Mouse (Mus musculus): ENCODE measurements around the gene Gm49322.
"Not testable (repeated sequence)": the region's sequence is repeated elsewhere in the genome, so short reads cannot be mapped to it uniquely, and the experiment has no call there.

Gm49322 gene

DNA sequence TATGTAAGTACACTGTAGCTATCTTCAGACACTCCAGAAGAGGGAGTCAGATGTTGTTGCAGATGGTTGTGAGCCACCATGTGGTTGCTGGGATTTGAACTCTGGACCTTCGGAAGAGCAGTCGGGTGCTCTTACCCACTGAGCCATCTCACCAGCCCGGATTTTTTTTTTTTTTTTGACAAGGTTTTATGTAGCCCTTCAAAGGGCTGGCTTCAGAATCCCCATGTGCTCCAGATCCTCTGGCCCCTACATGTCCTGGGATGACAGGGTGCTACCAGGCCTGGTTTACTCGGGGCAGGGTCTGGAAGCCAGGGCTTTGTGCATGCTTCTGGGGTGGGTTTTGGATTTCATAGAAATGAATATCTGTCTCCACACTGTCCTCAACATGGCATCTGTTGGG, at the start of gene Gm49322:
Gene Gm49322 (plus strand): TSS at position 301 of the 400 bp plus-strand sequence.
- peaks cover 55% of the 10 kb centered on the region for H3K36me3 ChIP-seq (ENCODE audit: insufficient read depth, low read length)
- H3K4me3 ChIP-seq (replicated peaks; ENCODE audit: low read length), result peak within 1 kb of the TSS; percentile 84
- H3K27me3 ChIP-seq (ENCODE audit: insufficient read depth, low read length); H3K9me3 ChIP-seq (ENCODE audit: low read length): not testable (repeated sequence)
- peaks cover 80% of the 10 kb centered on the region for H3K4me1 ChIP-seq (replicated peaks; ENCODE audit: low read depth, low read length)

DNA sequence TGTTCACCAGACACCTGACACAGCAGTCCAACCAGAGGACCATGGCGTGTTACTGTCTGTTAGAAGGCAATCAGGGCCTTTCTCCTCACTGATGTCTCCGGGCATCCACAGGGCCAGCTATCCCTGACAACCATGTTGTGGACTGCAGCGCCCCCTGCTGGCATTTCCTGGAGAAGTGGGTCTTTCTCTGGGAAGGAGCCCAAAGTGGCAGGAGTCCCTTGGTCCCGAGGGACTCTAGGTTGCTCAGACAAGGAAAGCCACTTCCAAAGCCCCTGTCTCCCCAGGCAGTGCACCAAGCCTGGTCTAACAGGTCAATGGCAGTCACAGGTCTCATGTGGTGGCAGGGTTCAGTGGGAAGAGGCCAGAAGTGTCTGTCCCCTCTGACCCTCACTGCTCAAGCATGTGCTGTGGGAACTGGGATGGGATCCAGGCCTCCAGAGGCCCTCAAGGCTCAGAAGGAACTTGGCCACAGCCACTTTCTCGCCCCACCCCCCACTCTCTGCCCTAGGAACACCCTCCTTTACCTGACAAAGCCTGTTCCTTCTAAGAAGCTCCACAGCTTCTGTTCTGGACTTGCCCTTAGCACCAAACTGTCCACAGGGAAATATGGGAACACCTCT, 48.4 kb upstream of the Gm49322 start:
- H3K36me3 ChIP-seq (ENCODE audit: insufficient read depth, low read length), result peaks cover 47% of the 10 kb centered on the region
- H3K4me1 ChIP-seq (replicated peaks; ENCODE audit: low read depth, low read length), result peaks cover 78% of the 10 kb centered on the region
- no peaks in the 10 kb centered on the region for H3K27me3 ChIP-seq (ENCODE audit: insufficient read depth, low read length)
- H3K4me3 ChIP-seq (replicated peaks; ENCODE audit: low read length), result peak overlapping the region; percentile 20; the same call in 1 of the 2 replicates
- H3K9me3 ChIP-seq (ENCODE audit: low read length), result no peaks in the 10 kb centered on the region
- TF ChIP-seq POU5F1 (IDR thresholded peaks at IDR 0.05; ENCODE audit: borderline replicate concordance, low read length), result no peak
- TF ChIP-seq NANOG (IDR thresholded peaks at IDR 0.05; ENCODE audit: borderline replicate concordance, low read length), result no peak
- peak; percentile 75 for TF ChIP-seq CTCF (conservative IDR thresholded peaks at IDR 0.05; ENCODE audit: low read length)

DNA sequence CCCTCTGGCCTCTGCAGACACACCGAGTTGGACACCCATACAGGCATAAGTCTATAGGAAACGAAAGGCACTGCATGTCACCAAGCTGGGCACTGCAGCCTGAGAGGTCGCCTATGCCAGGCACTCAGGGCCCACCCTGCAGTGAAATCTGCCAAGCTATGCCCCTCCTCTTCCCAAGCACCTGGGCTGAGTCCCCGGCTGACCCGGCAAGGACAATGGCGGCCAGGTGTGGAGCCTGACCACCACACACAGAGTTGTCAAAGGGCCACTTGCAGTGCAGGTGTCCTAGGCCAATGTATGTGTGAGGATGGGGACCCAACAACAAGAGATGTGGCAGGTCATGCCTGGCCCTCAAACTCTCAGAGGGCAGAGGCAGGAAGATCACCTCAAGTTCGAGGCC, 46.4 kb upstream of the Gm49322 start:
- TF ChIP-seq POU5F1 (IDR thresholded peaks at IDR 0.05; ENCODE audit: borderline replicate concordance, low read length), result no peak
- TF ChIP-seq NANOG (IDR thresholded peaks at IDR 0.05; ENCODE audit: borderline replicate concordance, low read length), result no peak
- TF ChIP-seq CTCF (conservative IDR thresholded peaks at IDR 0.05; ENCODE audit: low read length), result no peak
- peaks cover 67% of the 10 kb centered on the region for H3K4me1 ChIP-seq (replicated peaks; ENCODE audit: low read depth, low read length)
- H3K4me3 ChIP-seq (replicated peaks; ENCODE audit: low read length), result no peak overlapping the region
- no peaks in the 10 kb centered on the region for H3K9me3 ChIP-seq (ENCODE audit: low read length)
- H3K27me3 ChIP-seq (ENCODE audit: insufficient read depth, low read length), result no peaks in the 10 kb centered on the region
- peaks cover 39% of the 10 kb centered on the region for H3K36me3 ChIP-seq (ENCODE audit: insufficient read depth, low read length)

DNA sequence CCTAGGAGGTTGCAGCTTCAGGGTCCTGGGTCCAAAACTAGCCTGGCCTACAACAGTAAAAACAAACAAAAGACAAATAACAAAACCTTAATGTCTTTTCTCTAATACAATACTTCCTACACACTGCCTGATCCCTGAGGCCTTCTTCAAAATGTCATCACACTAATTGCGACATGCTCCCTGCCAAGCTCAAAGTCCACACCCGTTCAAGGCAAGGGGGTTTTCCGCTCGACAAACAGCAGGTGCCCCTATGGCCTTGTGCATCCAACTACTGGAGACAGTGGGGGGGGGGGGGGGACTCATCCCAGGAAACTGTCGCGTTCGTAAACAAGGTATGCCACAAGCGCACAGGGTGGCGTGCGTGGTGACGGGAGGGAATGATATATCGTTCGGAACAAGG, 45.2 kb upstream of the Gm49322 start:
- Histone ChIP-seq H3K27me3 (ENCODE audit: insufficient read depth, low read length) (no peaks in the 10 kb centered on the region), H3K4me3 (replicated peaks; ENCODE audit: low read length) (peak overlapping the region; percentile 100), H3K36me3 (ENCODE audit: insufficient read depth, low read length) (peaks cover 41% of the 10 kb centered on the region), H3K4me1 (replicated peaks; ENCODE audit: low read depth, low read length) (peaks cover 69% of the 10 kb centered on the region), H3K9me3 (ENCODE audit: low read length) (no peaks in the 10 kb centered on the region)
- TF ChIP-seq NANOG (IDR thresholded peaks at IDR 0.05; ENCODE audit: borderline replicate concordance, low read length) (no peak), CTCF (conservative IDR thresholded peaks at IDR 0.05; ENCODE audit: low read length) (no peak), POU5F1 (IDR thresholded peaks at IDR 0.05; ENCODE audit: borderline replicate concordance, low read length) (no peak)

GRCm38 (mm10) chr10:80561116-80561944, 44.5 kb upstream of the Gm49322 start, which contains the start of gene Rexo1:
Gene Rexo1 (minus strand): TSS chr10:80561560.
- Histone ChIP-seq H3K4me1 (replicated peaks; ENCODE audit: low read depth, low read length) (peaks cover 75% of the 10 kb centered on the region), H3K27me3 (ENCODE audit: insufficient read depth, low read length) (no peaks in the 10 kb centered on the region), H3K9me3 (ENCODE audit: low read length) (no peaks in the 10 kb centered on the region), H3K4me3 (replicated peaks; ENCODE audit: low read length) (peak within 1 kb of the TSS; percentile 100), H3K36me3 (ENCODE audit: insufficient read depth, low read length) (peaks cover 46% of the 10 kb centered on the region)
- TF ChIP-seq CTCF (conservative IDR thresholded peaks at IDR 0.05; ENCODE audit: low read length), result peak; percentile 73
- no peak for TF ChIP-seq POU5F1 (IDR thresholded peaks at IDR 0.05; ENCODE audit: borderline replicate concordance, low read length)

GRCm38 (mm10) chr10:80566375-80567092, 39.3 kb upstream of the Gm49322 start:
- Histone ChIP-seq H3K27me3 (ENCODE audit: insufficient read depth, low read length) (no peaks in the 10 kb centered on the region), H3K4me3 (replicated peaks; ENCODE audit: low read length) (peak overlapping the region; percentile 46), H3K9me3 (ENCODE audit: low read length) (no peaks in the 10 kb centered on the region), H3K36me3 (ENCODE audit: insufficient read depth, low read length) (peaks cover 45% of the 10 kb centered on the region), H3K4me1 (replicated peaks; ENCODE audit: low read depth, low read length) (peaks cover 84% of the 10 kb centered on the region)
- TF ChIP-seq NANOG (IDR thresholded peaks at IDR 0.05; ENCODE audit: borderline replicate concordance, low read length), result no peak
- no peak for TF ChIP-seq POU5F1 (IDR thresholded peaks at IDR 0.05; ENCODE audit: borderline replicate concordance, low read length)
- peak; percentile 90 for TF ChIP-seq CTCF (conservative IDR thresholded peaks at IDR 0.05; ENCODE audit: low read length)

DNA sequence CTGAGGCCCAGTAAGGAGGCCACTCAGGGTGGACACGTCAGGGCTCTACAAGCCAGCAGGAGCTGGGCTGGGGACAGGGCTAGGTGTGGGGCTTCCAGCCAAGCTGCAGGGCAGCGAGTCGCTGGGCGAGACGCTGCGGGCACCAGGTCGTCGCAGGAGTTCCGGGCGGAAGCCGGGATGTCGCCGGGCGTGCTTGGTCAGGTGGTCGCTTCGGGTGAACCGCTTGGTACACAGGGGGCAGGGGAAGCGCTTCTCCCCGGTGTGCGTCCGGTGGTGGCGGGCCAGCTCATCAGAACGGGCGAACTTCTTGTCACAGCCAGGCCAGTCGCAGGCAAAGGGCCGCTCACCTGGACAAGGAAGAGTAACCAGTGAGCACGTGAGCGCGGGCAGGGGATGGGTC, 36.9 kb upstream of the Gm49322 start:
- peaks cover 97% of the 10 kb centered on the region for H3K4me1 ChIP-seq (replicated peaks; ENCODE audit: low read depth, low read length)
- TF ChIP-seq CTCF (conservative IDR thresholded peaks at IDR 0.05; ENCODE audit: low read length) (no peak), NANOG (IDR thresholded peaks at IDR 0.05; ENCODE audit: borderline replicate concordance, low read length) (no peak), POU5F1 (IDR thresholded peaks at IDR 0.05; ENCODE audit: borderline replicate concordance, low read length) (no peak)

GRCm38 (mm10) chr10:80569664-80570066, 36.2 kb upstream of the Gm49322 start:
- Histone ChIP-seq H3K4me1 (replicated peaks; ENCODE audit: low read depth, low read length) (peaks cover 97% of the 10 kb centered on the region), H3K4me3 (replicated peaks; ENCODE audit: low read length) (peak overlapping the region; percentile 72), H3K36me3 (ENCODE audit: insufficient read depth, low read length) (peaks cover 54% of the 10 kb centered on the region), H3K9me3 (ENCODE audit: low read length) (no peaks in the 10 kb centered on the region), H3K27me3 (ENCODE audit: insufficient read depth, low read length) (no peaks in the 10 kb centered on the region)
- no peak for TF ChIP-seq POU5F1 (IDR thresholded peaks at IDR 0.05; ENCODE audit: borderline replicate concordance, low read length)
- TF ChIP-seq CTCF (conservative IDR thresholded peaks at IDR 0.05; ENCODE audit: low read length), result no peak
- TF ChIP-seq NANOG (IDR thresholded peaks at IDR 0.05; ENCODE audit: borderline replicate concordance, low read length), result no peak

More for the DNA sequence above, 36.9 kb upstream of the Gm49322 start:
- no peaks in the 10 kb centered on the region for H3K9me3 ChIP-seq (ENCODE audit: low read length)
- H3K4me3 ChIP-seq (replicated peaks; ENCODE audit: low read length), result peak overlapping the region; percentile 72
- peaks cover 54% of the 10 kb centered on the region for H3K36me3 ChIP-seq (ENCODE audit: insufficient read depth, low read length)
- H3K27me3 ChIP-seq (ENCODE audit: insufficient read depth, low read length), result no peaks in the 10 kb centered on the region
